Mouse (Mus musculus) frontal cortex, postnatal 14 days (tissue): ENCODE results near the gene Gpank1.

Source experiments
- DNase-seq, 2 experiments: peaks; one replicate each; pipeline ENCODE4 v3.0.0; 2022; ENCODE audit warnings: low spot score in 2 of 2

The Gpank1 gene

GRCm38 (mm10) chr17:35121143-35121799 is at the start of gene Gpank1:
Gene Gpank1 (plus strand): TSS chr17:35121455.
- DNase-seq, result peak; percentile 96 to 98

DNA sequence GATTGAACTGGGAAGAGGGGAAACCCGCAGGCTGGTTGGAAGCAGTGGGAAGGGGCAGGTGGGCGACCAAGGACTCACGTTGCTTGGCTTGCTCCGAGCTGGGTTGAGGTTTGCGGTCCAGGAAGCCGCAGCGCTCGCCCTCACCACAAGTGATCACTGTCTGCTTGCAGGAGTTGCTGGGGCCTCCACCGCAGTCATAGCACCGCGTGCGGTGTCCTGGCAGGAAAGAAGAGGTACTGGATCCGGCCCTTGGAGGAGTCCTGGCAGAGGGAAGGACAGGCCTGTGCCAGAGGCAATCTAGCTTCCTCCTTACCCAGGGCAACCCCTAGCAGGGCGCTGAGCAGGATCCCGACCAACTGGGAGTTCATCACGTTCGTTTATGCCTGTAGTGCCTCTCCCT is 47.2 kb upstream of the Gpank1 start:
- DNase-seq, result no peak

DNA sequence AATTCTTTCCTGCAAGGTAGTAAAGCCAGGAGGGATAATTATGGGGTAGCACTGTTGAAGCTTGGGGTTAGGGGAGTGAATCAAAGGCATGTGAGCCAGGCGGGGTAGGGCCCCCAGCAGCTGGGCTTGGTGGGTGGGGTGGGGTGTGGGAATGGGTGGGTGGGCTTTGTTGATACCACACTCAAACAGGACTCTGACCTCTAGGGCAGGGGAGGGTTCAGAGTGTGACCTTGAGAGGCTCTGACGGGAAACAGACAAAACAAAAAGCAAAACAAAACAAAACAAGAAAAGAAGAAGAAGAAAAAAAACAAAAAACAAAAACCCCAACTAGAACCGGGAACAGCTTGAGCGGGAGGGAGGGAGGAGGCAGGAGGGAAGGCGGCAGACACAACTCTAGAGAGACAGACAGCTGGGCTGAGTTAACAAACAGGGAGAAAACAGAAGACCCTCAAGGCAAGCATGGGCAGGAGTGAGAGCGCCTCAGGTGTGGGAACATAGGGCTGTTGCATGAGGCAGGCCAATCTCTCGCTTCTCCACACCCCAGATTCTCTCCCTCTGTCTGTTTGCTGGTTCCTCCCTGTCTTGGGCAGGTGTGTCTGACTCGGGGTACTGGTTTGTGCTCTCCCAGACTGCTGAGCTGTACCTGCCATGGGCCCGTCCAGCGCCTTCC is 44.6 kb upstream of the Gpank1 start, which contains the start of gene Ly6g6e:
Ly6g6e (plus strand) TSS at position 396 of the 670 bp plus-strand sequence.
- no peak for DNase-seq

DNA sequence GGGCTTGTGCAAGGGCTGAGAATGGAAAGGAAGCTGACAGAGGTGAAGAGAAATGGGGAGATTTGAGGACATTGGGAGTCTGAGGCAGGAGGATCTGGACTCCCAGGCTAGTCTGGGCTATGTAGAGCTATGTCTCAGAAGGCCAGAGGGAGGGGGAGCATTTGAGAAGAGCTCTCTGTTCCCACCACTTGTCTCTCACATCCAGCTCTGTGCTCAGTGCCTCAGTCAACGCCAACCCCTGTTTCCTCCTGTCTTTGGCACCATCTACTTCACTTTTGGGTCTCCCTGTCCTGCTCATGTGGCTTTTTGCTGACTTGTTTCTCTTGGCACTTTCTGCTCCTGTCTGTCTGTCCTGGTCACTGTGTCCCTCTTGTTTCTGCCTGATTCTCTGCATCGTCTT is 44.0 kb upstream of the Gpank1 start:
- DNase-seq, result no peak

GRCm38 (mm10) chr17:35077786-35078233 is 43.4 kb upstream of the Gpank1 start, which contains the start of gene Ly6g6d:
Gene Ly6g6d (minus strand): TSS chr17:35078065.
- no peak for DNase-seq

DNA sequence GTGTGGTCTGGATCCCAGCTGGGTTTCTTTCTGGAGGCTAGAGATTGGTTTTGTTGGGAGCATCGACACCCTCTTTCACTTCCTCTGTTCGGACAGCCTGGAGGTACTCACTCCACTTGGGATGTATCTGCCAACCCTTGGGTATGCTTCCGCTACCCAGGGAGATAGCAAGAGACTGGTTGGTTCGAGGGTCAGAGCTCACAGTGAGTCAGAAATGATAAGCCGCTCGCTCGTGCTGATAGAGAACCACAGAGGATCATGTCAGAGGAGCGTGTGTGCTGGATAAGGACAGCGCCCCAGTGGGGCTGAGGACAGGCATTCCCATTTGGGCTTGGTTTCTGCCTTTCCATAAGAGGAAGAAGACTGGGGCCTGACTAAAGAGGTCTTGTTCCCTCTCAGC is 41.5 kb upstream of the Gpank1 start:
- no peak for DNase-seq

DNA sequence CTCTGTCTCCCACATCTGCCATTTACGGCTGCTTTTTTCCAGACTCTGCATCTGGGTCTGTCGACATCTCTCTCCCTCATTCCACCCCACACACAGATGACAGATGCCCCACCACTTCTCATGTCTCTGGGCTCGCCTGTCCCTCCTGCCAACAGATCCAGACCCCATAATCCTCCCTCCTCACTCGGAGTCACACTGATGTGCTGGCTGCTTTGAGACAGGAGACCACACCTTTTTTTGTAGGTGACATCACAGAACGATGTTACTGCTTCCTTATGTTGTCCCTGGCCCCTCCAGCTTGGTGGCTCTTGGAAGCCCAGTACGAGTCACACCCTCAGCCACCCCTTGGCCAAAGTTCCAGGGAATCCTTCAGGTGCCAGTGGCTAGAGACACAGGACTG is 41.0 kb upstream of the Gpank1 start:
- DNase-seq, result no peak

- DNase-seq, result no peak
Observed at GRCm38 (mm10) chr17:35080710-35081109, 40.5 kb upstream of the Gpank1 start.

DNA sequence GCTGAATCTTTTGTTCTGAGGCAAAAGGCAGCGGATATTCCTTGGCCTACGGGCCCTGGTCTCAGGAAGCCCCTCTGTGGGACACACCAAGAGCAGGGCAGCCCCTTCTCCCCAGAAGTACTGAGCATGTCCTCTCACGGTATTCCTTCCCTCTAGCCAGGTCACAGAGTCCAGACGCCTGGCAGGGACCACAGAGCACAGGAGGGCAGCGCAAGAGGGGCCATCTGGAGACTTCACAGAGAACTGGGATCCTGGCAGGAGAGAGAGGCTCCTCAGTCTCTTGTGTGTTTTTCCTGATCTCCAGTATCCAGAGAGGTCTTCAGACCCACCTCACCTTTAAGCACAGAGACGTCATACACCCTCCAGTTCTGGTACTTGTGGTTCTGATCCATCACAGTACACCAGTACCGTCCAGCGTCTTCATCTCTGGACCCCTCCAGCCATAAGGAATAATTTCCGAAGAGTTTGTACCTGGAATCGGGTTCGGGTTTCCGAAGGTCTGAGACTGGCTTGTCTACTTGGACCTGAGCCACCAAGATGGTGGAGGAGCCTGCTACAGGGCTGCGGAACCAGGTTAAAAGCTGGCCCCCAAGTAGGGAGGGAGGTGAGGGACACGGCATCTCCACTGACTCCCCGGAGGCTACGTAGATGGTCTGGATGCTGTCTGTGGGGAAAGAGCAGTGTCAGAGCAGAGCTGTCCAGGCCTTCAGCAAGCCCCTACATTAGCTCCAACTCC is 38.2 kb upstream of the Gpank1 start:
- no peak for DNase-seq

DNA sequence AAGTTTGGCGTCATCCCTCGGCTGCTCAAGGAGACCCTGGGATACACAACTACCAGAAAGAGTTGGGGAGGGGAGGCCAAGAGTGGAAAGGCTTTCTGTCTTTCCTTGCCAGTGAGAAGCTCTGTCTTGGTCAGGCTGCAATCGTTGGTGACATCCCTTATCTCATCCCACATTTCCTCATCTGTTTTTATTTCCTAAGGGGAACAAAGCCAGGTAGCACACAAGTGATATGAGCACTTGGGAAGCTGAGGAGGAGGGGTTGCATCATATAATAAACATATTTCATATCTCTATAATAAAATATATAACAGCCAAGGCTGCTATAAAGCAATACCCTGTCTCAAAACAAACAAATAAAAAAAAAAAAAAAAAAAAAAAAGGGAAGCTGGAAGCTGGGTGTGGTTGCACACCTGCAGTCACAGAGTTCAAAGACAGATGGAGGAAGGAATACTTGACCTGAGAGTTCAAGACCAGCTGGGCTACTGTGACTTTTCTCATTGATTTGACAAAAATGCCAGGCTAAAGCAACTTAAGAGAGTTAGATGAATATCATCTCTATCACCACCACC is 37.2 kb upstream of the Gpank1 start:
- no peak for DNase-seq

- DNase-seq, result no peak
Observed at GRCm38 (mm10) chr17:35085208-35085865, 35.9 kb upstream of the Gpank1 start, which contains the start of gene Ly6g6f. Gene Ly6g6f (minus strand): TSS chr17:35085610.

DNA sequence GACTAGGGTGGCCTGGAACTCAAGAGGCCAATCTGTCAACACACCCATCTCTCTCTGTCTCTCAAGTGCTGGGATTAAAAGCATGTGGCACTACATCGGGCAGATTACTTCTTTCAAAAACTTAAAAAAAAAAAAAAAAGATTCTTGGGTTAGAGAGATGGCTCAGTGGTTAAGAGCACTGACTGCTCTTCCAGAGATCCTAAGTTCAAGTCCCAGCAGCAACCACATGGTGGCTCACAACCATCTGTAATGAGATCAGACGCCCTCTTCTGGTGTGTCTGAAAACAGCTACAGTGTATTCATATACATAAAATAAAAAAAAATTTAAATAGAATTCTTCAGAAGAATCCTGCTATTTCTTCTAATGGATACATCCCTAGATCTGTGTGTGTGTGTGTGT is 33.1 kb upstream of the Gpank1 start:
- no peak for DNase-seq

DNA sequence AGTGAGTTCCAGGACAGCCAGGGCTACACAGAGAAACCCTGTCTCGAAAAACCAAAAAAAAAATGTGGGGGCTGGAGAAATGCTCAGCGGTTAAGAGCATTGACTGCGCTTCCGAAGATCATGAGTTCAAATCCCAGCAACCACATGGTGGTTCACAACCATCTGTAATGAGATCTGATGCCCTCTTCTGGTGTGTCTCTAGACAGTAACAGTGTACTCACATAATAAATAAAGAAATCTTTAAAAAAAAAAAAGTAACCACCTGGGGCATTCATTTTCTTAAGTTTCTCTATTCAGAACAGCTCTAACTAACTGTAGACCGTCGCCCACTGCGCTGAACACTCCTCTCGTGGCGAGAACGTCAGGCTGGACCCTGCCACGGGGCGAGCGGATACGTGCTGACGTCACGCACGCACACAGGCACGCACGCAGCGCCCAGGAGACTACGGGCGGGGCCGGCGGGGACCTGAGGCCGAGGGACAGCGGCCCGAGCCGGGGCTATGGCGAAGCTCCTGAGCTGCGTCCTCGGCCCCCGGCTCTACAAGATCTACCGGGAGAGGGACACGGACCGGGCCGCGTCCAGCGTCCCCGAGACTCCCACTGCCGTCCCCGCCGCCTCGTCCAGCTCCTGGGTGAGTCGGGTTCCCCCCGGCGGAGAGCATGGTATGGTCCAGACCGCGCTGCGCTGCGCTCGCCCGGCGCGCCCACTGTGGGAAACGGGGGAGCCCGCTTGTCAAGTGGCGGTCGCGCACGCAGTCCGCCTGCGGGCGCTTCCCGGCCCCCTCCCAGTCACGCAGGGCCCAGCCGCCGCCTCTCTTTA is 32.2 kb upstream of the Gpank1 start, which contains the start of gene Abhd16a:
Abhd16a (plus strand) TSS at position 439 of the 820 bp plus-strand sequence.
- peak; percentile 88 to 93 for DNase-seq

DNA sequence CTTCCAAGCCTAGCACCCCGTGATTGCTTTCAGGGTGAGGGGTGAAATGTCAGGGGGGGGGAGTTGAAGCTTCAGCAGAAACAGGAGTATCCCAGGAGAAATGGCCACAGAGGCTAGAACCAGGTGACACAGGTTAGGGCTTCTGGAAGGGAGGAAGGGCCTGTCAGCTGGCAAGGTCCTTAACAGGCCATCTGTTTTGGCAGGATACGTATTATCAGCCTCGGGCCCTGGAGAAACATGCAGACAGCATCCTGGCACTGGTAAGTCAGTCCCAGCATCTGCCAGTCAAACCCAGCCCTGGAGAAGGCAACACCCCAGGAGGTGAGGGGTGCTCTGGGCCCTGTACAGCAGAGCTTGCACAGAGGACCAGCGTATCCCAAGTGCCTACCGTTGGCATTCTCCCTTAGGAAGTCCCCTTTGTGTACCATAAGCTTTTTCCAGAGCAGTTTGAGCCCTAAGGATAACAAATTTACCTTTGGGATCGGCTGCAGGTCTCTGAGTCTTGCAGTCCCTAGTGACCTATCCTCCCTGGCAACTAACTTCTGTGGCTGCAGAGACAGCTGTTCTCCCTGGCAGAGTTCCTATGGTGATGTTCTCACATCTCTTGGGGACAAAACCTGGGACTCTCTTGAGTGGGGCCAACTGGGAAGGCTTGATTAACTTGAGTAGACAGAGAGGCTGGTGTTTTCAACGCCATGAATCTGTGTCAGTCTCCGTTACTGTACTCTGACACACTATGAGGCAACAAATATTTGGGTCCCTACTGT is 30.9 kb upstream of the Gpank1 start:
- no peak for DNase-seq

DNA sequence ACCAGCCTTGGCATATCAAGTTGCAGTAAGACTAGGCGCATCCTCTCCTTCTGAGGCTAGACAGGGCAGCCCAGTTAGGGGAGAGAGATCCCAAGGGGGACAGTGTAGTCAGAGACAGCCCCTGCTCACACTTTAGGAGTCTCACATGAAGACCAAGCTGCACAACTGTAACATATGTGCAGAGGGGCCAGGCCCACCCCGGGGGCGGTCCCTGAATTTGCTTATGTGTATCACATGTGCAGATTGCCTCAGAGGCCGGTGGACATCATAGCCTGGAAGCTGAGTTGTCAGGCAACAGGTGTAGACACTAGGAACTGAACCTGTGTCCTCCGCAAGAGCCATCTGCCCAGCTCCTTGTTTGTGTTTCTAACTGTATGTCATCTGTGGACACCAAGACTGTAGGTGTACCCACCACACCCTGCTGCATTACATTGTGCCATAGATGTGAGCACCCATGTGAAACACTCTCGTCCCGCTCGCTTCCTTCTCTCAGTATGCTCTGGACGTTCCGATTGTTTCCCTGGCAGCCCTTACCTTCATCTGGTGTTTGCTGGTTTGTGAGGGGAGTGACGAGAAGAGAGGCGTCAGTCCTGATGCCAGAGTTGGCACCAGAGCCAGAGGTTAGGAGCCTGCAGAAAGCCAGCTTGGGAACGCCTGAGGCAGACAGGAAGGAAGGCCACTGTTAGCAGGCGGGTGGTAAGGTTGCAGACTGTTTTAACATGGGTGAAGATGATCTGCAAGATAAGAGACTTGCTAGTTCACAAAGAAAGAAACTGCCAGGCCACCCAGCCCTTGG is 28.7 kb upstream of the Gpank1 start:
- DNase-seq, result no peak

DNA sequence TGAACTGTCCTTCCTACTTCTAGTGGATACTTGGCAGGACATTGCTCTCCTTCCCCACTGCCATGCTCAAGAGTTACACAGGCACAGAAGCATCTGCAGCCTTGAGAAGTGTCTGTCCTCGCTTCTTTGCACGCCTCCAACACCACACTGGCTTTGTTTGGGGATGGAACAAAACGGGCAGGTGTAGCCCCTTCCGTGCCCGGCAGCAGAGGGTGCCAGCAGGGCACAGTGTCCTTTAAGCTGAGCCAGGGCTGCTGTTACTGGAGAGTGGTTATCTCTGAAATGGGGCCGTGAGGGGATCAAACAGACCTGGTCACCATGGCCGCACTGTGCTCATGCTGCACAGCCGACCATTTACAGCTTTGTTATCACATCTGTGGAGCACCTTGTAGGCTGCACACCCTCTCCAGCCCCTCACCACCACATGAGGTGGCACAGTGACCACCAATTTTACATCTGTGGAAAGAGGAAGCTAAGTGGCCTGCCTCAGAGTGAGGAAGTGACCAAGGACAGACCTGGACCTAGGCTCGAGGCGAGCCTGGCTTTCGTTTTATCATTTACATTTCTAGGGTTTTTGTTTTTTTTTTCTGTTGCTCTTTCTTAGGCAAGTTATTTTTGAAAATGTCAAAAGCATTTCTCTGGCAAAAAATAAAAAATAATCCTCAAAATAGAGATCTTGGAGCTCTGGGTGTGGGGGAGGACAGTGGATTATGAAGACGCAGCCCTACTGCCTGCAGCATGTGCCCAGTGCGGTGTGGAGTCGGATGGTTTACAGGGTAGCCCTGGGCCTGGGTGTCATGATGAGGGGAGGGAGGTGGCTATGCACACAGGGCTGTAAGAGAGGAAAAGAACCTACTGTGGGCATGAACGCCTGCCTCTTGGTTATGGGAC is 26.5 kb upstream of the Gpank1 start:
- DNase-seq, result no peak

- no peak for DNase-seq
Observed at GRCm38 (mm10) chr17:35096597-35096996, 24.7 kb upstream of the Gpank1 start.

- no peak for DNase-seq
Observed at GRCm38 (mm10) chr17:35097164-35097655, 24.0 kb upstream of the Gpank1 start.
